Mouse (Mus musculus) erythroblast, embryonic 14.5 days (primary cell): ENCODE data around the gene Arvcf. TPM values are rescaled to one million over a fixed set of nuclear protein-coding genes. Genes with fewer than 3 reads are reported as not detected.

ENCODE experiments used
- H3K27me3 ChIP-seq: 2 replicates; pipeline ENCODE4 v1.6.1; 2012; ENCODE audit warnings: inconsistent platforms; ENCODE audit not compliant: control insufficient read depth
- H3K36me3 ChIP-seq: 2 replicates; pipeline ENCODE4 v1.6.1; 2012; ENCODE audit warnings: mild to moderate bottlenecking, inconsistent platforms; ENCODE audit not compliant: control insufficient read depth
- H3K4me1 ChIP-seq: 2 replicates; pipeline ENCODE4 v1.6.1; 2012; ENCODE audit warnings: inconsistent platforms; ENCODE audit not compliant: control insufficient read depth
- H3K4me3 ChIP-seq: replicated peaks from 2 replicates; pipeline ENCODE3; 2012; ENCODE audit warnings: moderate library complexity, mild to moderate bottlenecking, inconsistent platforms
- H3K9me3 ChIP-seq: 2 replicates; pipeline ENCODE4 v1.6.1; 2012; ENCODE audit warnings: low read length, inconsistent platforms, mixed read lengths; ENCODE audit not compliant: control insufficient read depth
- GATA1 ChIP-seq: IDR thresholded peaks from 2 replicates; pipeline ENCODE4 v1.6.1; 2012; ENCODE audit warnings: low read length, inconsistent platforms, mixed read lengths
- TAL1 ChIP-seq: IDR thresholded peaks from 3 replicates; pipeline ENCODE4 v1.6.1; 2012; ENCODE audit warnings: low read length, inconsistent platforms, mixed read lengths
- polyA plus RNA-seq: library from polyadenylated mRNA; stranded (reverse); fragments of >175 nt; gene quantifications from 2 replicates; pipeline ENCODE4 v1.2.3, GENCODE M21; 2012

Gene Arvcf
- polyA plus RNA-seq, 1 experiment, result 0.84 TPM

- H3K4me1 ChIP-seq, result peaks cover 19% of the 10 kb centered on the region
- H3K27me3 ChIP-seq, result no peaks in the 10 kb centered on the region
- no peaks in the 10 kb centered on the region for H3K9me3 ChIP-seq
- no peak overlapping the region for H3K4me3 ChIP-seq
- H3K36me3 ChIP-seq, result no peaks in the 10 kb centered on the region
- TF ChIP-seq GATA1 (no peak), TAL1 (no peak)
Measured at GRCm38 (mm10) chr16:18370197-18370596, 22.2 kb downstream of the Arvcf start.

GRCm38 (mm10) chr16:18373632-18374031, 25.6 kb downstream of the Arvcf start:
- no peaks in the 10 kb centered on the region for H3K36me3 ChIP-seq
- no peaks in the 10 kb centered on the region for H3K9me3 ChIP-seq
- no peak for TF ChIP-seq GATA1
- no peak for TF ChIP-seq TAL1
- no peaks in the 10 kb centered on the region for H3K27me3 ChIP-seq
- no peak overlapping the region for H3K4me3 ChIP-seq
- peaks cover 31% of the 10 kb centered on the region for H3K4me1 ChIP-seq

- TF ChIP-seq TAL1 (no peak), GATA1 (no peak)
- Histone ChIP-seq H3K36me3 (no peaks in the 10 kb centered on the region), H3K9me3 (no peaks in the 10 kb centered on the region), H3K27me3 (no peaks in the 10 kb centered on the region), H3K4me1 (peaks cover 12% of the 10 kb centered on the region), H3K4me3 (no peak overlapping the region)
Measured at GRCm38 (mm10) chr16:18376297-18376954, 28.4 kb downstream of the Arvcf start.

GRCm38 (mm10) chr16:18377203-18377602, 29.2 kb downstream of the Arvcf start:
- no peaks in the 10 kb centered on the region for H3K27me3 ChIP-seq
- no peaks in the 10 kb centered on the region for H3K9me3 ChIP-seq
- TF ChIP-seq TAL1 (no peak), GATA1 (no peak)
- H3K36me3 ChIP-seq, result no peaks in the 10 kb centered on the region
- H3K4me1 ChIP-seq, result peaks cover 12% of the 10 kb centered on the region
- no peak overlapping the region for H3K4me3 ChIP-seq

GRCm38 (mm10) chr16:18378489-18378888, 30.5 kb downstream of the Arvcf start:
- Histone ChIP-seq H3K4me1 (peaks cover 12% of the 10 kb centered on the region), H3K36me3 (no peaks in the 10 kb centered on the region), H3K4me3 (no peak overlapping the region), H3K9me3 (no peaks in the 10 kb centered on the region), H3K27me3 (no peaks in the 10 kb centered on the region)
- TF ChIP-seq TAL1, result no peak
- TF ChIP-seq GATA1, result no peak

- Histone ChIP-seq H3K27me3 (no peaks in the 10 kb centered on the region), H3K4me3 (no peak overlapping the region), H3K4me1 (peaks cover 20% of the 10 kb centered on the region), H3K36me3 (no peaks in the 10 kb centered on the region), H3K9me3 (no peaks in the 10 kb centered on the region)
- no peak for TF ChIP-seq GATA1
- TF ChIP-seq TAL1, result no peak
Measured at GRCm38 (mm10) chr16:18379338-18380001, 31.5 kb downstream of the Arvcf start.

GRCm38 (mm10) chr16:18380495-18381063, 32.6 kb downstream of the Arvcf start:
- no peak for TF ChIP-seq TAL1
- no peak for TF ChIP-seq GATA1
- Histone ChIP-seq H3K36me3 (no peaks in the 10 kb centered on the region), H3K4me3 (no peak overlapping the region), H3K9me3 (no peaks in the 10 kb centered on the region), H3K27me3 (no peaks in the 10 kb centered on the region), H3K4me1 (peaks cover 22% of the 10 kb centered on the region)

GRCm38 (mm10) chr16:18381621-18382258, 33.8 kb downstream of the Arvcf start:
- Histone ChIP-seq H3K9me3 (no peaks in the 10 kb centered on the region), H3K4me3 (no peak overlapping the region), H3K36me3 (no peaks in the 10 kb centered on the region), H3K4me1 (peaks cover 24% of the 10 kb centered on the region), H3K27me3 (no peaks in the 10 kb centered on the region)
- TF ChIP-seq GATA1 (no peak), TAL1 (no peak)

- H3K4me1 ChIP-seq, result peaks cover 30% of the 10 kb centered on the region
- TF ChIP-seq GATA1, result no peak
- no peak for TF ChIP-seq TAL1
Measured at GRCm38 (mm10) chr16:18383045-18383726, 35.2 kb downstream of the Arvcf start.

More at GRCm38 (mm10) chr16:18383045-18383726, 35.2 kb downstream of the Arvcf start:
- H3K36me3 ChIP-seq, result no peaks in the 10 kb centered on the region
- H3K27me3 ChIP-seq, result no peaks in the 10 kb centered on the region
- no peak overlapping the region for H3K4me3 ChIP-seq
- no peaks in the 10 kb centered on the region for H3K9me3 ChIP-seq
